Mouse (Mus musculus): Measurements from ENCODE around the gene Adipor1. TPM values are rescaled to one million over a fixed set of nuclear protein-coding genes. Genes with fewer than 3 reads are reported as not detected.

Adipor1 gene
- 88.7 and 97.7 TPM in 2 replicates for polyA plus RNA-seq (2015; fragmentation: Nextera tagmentation; extraction: Ambion mirVana)

- H3K4me2 ChIP-seq (ENCODE audit: low read depth, low read length) = peak within 1 kb of the TSS; percentile 81
- WGBS = under 1% methylated on average over 56 of the region's 77 CpGs
- H3K9ac ChIP-seq (ENCODE audit: low read length) = peak within 1 kb of the TSS; percentile 95
- H3K9me3 ChIP-seq (replicated peaks; ENCODE audit: control insufficient read depth, low read length) = no peaks in the 10 kb centered on the region
- ATAC-seq (ENCODE audit: insufficient read depth, low FRiP score) = peak; percentile 100
- H3K27me3 ChIP-seq (ENCODE audit: control insufficient read depth, insufficient read depth, low read length) = no peaks in the 10 kb centered on the region
- H3K4me3 ChIP-seq (replicated peaks; ENCODE audit: low read length) = peak within 1 kb of the TSS; percentile 82
- H3K27ac ChIP-seq (ENCODE audit: low read length) = peak within 1 kb of the TSS; percentile 95
- peaks cover 46% of the 10 kb centered on the region for H3K4me1 ChIP-seq (ENCODE audit: control insufficient read depth, insufficient read depth, low read length)
- no peaks in the 10 kb centered on the region for H3K36me3 ChIP-seq (ENCODE audit: control insufficient read depth, insufficient read depth, low read length)
Observed at GRCm38 (mm10) chr1:134415168-134415831, at the start of gene Adipor1. Adipor1 (plus strand) TSS chr1:134415378.

- Histone ChIP-seq H3K9ac (ENCODE audit: low read length) (no peak overlapping the region), H3K9me3 (replicated peaks; ENCODE audit: control insufficient read depth, low read length) (peaks cover 5% of the 10 kb centered on the region; the same call in 1 of the 2 replicates)
- no peak for ATAC-seq (ENCODE audit: insufficient read depth, low FRiP score)
Observed at GRCm38 (mm10) chr1:134365491-134365890, 49.7 kb upstream of the Adipor1 start.

DNA sequence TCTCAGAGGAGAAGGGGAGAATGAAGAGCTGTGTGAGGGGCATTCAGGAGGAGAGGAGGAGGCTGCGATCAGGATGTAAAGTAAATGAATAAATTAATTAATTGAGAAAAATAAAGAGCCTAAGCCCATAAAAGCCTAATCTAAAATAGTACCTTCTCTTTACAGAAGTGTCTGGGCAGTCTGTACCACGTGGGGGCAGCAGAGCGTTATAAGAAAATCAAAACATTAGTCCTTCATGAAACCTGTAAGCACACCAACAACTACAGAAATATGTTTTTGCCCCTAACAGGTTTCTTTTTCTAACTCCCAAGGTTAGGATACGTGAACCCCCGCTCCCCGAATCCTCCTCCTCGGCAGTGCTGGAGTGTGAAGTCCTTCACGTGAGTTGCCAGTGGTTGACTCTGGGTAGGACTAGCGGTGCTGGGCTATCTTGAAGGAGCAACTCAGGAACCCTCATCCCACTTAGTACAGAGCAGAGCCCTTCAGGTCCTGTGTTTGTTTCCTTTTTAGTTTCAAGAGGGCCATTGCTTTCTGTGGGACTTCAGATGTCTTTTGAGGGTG is 46.3 kb upstream of the Adipor1 start:
- H3K4me2 ChIP-seq (ENCODE audit: low read depth, low read length) = no peak overlapping the region
- peaks cover 5% of the 10 kb centered on the region; the same call in 1 of the 2 replicates for H3K9me3 ChIP-seq (replicated peaks; ENCODE audit: control insufficient read depth, low read length)
- no peaks in the 10 kb centered on the region for H3K27me3 ChIP-seq (ENCODE audit: control insufficient read depth, insufficient read depth, low read length)
- H3K9ac ChIP-seq (ENCODE audit: low read length) = no peak overlapping the region
- H3K36me3 ChIP-seq (ENCODE audit: control insufficient read depth, insufficient read depth, low read length) = no peaks in the 10 kb centered on the region
- WGBS = 47% methylated on average over 9 of the region's 9 CpGs
- H3K4me3 ChIP-seq (replicated peaks; ENCODE audit: low read length) = no peak overlapping the region
- ATAC-seq (ENCODE audit: insufficient read depth, low FRiP score) = no peak
- no peak overlapping the region for H3K27ac ChIP-seq (ENCODE audit: low read length)
- H3K4me1 ChIP-seq (ENCODE audit: control insufficient read depth, insufficient read depth, low read length) = no peaks in the 10 kb centered on the region

More at GRCm38 (mm10) chr1:134365491-134365890, 49.7 kb upstream of the Adipor1 start:
- H3K4me2 ChIP-seq (ENCODE audit: low read depth, low read length) = no peak overlapping the region
- 50% methylated on average over 5 of the region's 5 CpGs for WGBS
- H3K27ac ChIP-seq (ENCODE audit: low read length) = no peak overlapping the region
- H3K36me3 ChIP-seq (ENCODE audit: control insufficient read depth, insufficient read depth, low read length) = no peaks in the 10 kb centered on the region
- no peaks in the 10 kb centered on the region for H3K27me3 ChIP-seq (ENCODE audit: control insufficient read depth, insufficient read depth, low read length)
- H3K4me1 ChIP-seq (ENCODE audit: control insufficient read depth, insufficient read depth, low read length) = peaks cover 3% of the 10 kb centered on the region
- no peak overlapping the region for H3K4me3 ChIP-seq (replicated peaks; ENCODE audit: low read length)

DNA sequence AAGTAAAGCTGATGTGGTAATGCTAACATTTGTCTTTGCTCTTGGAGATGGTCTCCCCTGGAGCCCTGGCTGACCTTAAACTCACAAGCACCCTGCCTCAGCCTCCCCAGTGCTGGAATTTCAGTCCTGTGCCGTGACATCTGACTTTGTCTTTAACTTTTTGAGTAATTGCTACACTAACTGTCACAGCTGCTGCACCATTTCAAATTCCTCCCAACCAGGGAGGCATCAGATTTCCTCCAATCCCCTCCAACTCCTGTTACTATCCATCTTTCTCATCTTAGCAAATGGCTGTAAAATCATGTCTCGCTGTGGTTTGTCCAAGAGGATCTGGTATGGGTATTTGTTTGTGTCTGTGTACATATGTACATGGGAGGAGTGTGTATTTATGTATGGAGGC is 41.1 kb upstream of the Adipor1 start:
- WGBS = 54% methylated on average over 2 of the region's 2 CpGs
- H3K4me2 ChIP-seq (ENCODE audit: low read depth, low read length) = no peak overlapping the region
- H3K36me3 ChIP-seq (ENCODE audit: control insufficient read depth, insufficient read depth, low read length) = no peaks in the 10 kb centered on the region

DNA sequence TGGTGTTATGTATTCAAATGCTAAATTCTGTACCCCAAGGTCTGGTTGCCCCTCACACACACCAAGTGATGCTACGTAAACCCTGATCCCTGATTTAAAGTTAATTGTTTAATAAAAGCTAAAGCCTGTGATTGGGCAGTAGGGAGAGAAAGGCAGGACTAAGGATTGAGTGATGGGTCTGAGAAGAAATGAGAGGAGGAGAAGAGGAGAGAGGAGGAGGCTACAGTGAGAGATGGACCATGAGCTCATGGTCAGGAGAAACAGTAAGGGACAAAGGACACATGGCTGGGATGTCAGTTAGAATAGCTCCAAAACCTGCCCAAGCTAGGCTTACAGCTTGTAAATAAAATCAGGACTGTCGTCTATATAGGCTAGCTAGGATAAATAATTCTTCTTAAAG is 34.1 kb upstream of the Adipor1 start:
- Histone ChIP-seq H3K4me2 (ENCODE audit: low read depth, low read length) (no peak overlapping the region), H3K27me3 (ENCODE audit: control insufficient read depth, insufficient read depth, low read length) (no peaks in the 10 kb centered on the region; the same call in 1 of the 2 replicates), H3K4me1 (ENCODE audit: control insufficient read depth, insufficient read depth, low read length) (peaks cover 4% of the 10 kb centered on the region; the same call in 1 of the 2 replicates), H3K9ac (ENCODE audit: low read length) (no peak overlapping the region), H3K4me3 (replicated peaks; ENCODE audit: low read length) (no peak overlapping the region), H3K9me3 (replicated peaks; ENCODE audit: control insufficient read depth, low read length) (no peaks in the 10 kb centered on the region), H3K27ac (ENCODE audit: low read length) (no peak overlapping the region), H3K36me3 (ENCODE audit: control insufficient read depth, insufficient read depth, low read length) (no peaks in the 10 kb centered on the region)
- 60% methylated on average over 2 of the region's 2 CpGs for WGBS
- ATAC-seq (ENCODE audit: insufficient read depth, low FRiP score) = no peak

More for the DNA sequence above, 41.1 kb upstream of the Adipor1 start:
- H3K9me3 ChIP-seq (replicated peaks; ENCODE audit: control insufficient read depth, low read length) = peaks cover 5% of the 10 kb centered on the region; the same call in 1 of the 2 replicates
- H3K4me3 ChIP-seq (replicated peaks; ENCODE audit: low read length) = no peak overlapping the region
- H3K9ac ChIP-seq (ENCODE audit: low read length) = no peak overlapping the region
- ATAC-seq (ENCODE audit: insufficient read depth, low FRiP score) = no peak
- H3K27me3 ChIP-seq (ENCODE audit: control insufficient read depth, insufficient read depth, low read length) = no peaks in the 10 kb centered on the region
- H3K4me1 ChIP-seq (ENCODE audit: control insufficient read depth, insufficient read depth, low read length) = no peaks in the 10 kb centered on the region
- H3K27ac ChIP-seq (ENCODE audit: low read length) = no peak overlapping the region

DNA sequence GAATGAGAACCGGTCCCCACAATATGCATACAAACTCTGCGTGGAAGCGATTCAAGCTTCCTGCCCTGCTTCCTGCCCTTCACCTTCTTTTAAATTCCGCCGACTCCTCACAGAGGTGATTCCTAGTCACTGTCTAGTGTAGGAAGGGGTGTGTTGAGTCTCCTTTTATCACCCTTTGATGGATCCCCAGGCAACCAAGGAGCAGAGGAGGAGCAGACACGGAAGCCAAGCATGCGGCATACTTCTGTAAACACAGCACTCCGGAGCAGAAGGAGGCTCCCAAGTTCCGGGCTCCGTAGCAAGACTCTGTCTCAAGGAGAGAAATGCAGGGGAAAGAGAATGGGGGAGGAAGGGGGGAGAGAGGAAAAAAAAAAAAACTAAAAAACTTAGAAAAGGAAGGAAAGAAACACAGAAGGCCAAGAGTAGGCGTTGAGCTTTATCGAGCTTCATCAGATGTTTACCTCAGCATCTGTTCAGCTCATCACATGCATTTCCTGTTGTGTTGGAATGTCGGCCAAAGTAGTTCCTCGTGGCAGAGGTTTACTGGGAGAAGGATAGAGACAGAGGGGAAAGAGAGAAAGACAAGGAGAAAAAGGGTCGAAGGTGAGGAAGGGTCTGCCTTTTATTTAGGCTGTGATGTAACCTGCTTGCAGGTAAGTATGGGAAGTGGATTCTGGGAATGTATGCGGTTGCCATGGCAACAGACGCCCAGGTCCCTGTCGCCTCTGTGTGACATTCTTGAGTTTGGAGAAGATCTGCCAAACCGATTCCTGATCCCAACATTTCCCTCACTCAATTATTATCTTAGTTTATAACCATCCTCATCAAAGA is 33.2 kb upstream of the Adipor1 start:
- H3K4me2 ChIP-seq (ENCODE audit: low read depth, low read length) = peak overlapping the region; percentile 64
- peak overlapping the region; percentile 40 for H3K4me3 ChIP-seq (replicated peaks; ENCODE audit: low read length)
- no peaks in the 10 kb centered on the region; the same call in 1 of the 2 replicates for H3K27me3 ChIP-seq (ENCODE audit: control insufficient read depth, insufficient read depth, low read length)
- WGBS = 5% methylated on average over 19 of the region's 19 CpGs
- no peaks in the 10 kb centered on the region for H3K9me3 ChIP-seq (replicated peaks; ENCODE audit: control insufficient read depth, low read length)
- peaks cover 4% of the 10 kb centered on the region; the same call in 1 of the 2 replicates for H3K4me1 ChIP-seq (ENCODE audit: control insufficient read depth, insufficient read depth, low read length)
- H3K9ac ChIP-seq (ENCODE audit: low read length) = peak overlapping the region; percentile 59; the same call in 1 of the 2 replicates
- no peaks in the 10 kb centered on the region for H3K36me3 ChIP-seq (ENCODE audit: control insufficient read depth, insufficient read depth, low read length)
- no peak for ATAC-seq (ENCODE audit: insufficient read depth, low FRiP score)
- H3K27ac ChIP-seq (ENCODE audit: low read length) = no peak overlapping the region

DNA sequence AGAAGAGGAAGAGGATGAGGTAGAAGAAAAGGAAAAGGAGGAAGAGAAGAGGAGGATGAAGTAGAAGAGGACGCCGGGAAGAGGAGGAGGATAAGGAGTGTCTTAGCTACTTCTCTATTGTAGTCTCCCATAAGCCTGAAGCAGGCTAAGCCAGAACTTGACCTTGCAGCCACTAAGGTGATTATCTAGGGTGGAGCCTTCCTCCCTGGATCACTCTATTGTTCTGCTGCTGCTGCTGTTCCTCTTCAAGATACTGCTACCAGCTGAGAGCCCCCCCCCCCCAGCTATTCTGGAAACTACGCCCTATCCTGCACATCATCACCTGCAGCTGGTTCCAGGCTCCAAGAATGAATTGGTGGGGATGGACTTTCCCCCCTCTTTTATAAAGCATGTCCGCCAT is 30.6 kb upstream of the Adipor1 start:
- WGBS = 81% methylated on average over 4 of the region's 4 CpGs
- Histone ChIP-seq H3K27ac (ENCODE audit: low read length) (no peak overlapping the region), H3K27me3 (ENCODE audit: control insufficient read depth, insufficient read depth, low read length) (no peaks in the 10 kb centered on the region; the same call in 1 of the 2 replicates), H3K4me3 (replicated peaks; ENCODE audit: low read length) (no peak overlapping the region), H3K9ac (ENCODE audit: low read length) (no peak overlapping the region), H3K9me3 (replicated peaks; ENCODE audit: control insufficient read depth, low read length) (no peaks in the 10 kb centered on the region), H3K4me1 (ENCODE audit: control insufficient read depth, insufficient read depth, low read length) (peaks cover 4% of the 10 kb centered on the region; the same call in 1 of the 2 replicates), H3K4me2 (ENCODE audit: low read depth, low read length) (no peak overlapping the region), H3K36me3 (ENCODE audit: control insufficient read depth, insufficient read depth, low read length) (no peaks in the 10 kb centered on the region)
- no peak for ATAC-seq (ENCODE audit: insufficient read depth, low FRiP score)

DNA sequence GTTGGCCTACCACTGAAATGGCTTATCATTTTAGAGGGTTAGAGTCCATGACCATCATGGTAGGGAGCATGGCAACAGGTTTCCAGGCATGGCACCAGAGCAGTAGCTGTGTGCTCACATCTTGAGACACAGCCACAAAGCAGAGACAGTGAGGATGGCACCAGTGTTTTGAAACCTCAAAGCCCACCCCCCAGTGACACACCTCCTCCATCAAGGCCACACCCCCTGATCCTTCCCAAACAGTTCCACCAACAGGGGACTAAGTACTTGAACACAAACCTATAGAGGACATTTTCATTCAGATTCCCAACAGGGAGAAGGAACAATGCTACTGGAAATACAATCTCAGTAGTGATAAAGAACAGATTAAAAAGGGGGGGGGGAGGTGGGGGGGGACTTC is 30.0 kb upstream of the Adipor1 start:
- no peak overlapping the region for H3K9ac ChIP-seq (ENCODE audit: low read length)
- no peak overlapping the region for H3K4me2 ChIP-seq (ENCODE audit: low read depth, low read length)
- H3K4me3 ChIP-seq (replicated peaks; ENCODE audit: low read length) = no peak overlapping the region
- no peaks in the 10 kb centered on the region for H3K36me3 ChIP-seq (ENCODE audit: control insufficient read depth, insufficient read depth, low read length)
- no peak for ATAC-seq (ENCODE audit: insufficient read depth, low FRiP score)
- no peak overlapping the region for H3K27ac ChIP-seq (ENCODE audit: low read length)
- H3K9me3 ChIP-seq (replicated peaks; ENCODE audit: control insufficient read depth, low read length) = no peaks in the 10 kb centered on the region
- H3K4me1 ChIP-seq (ENCODE audit: control insufficient read depth, insufficient read depth, low read length) = peaks cover 4% of the 10 kb centered on the region; the same call in 1 of the 2 replicates
- H3K27me3 ChIP-seq (ENCODE audit: control insufficient read depth, insufficient read depth, low read length) = no peaks in the 10 kb centered on the region; the same call in 1 of the 2 replicates

All from stomach, embryonic 16.5 days (tissue).